Mouse (Mus musculus): Measurements from ENCODE around the gene Pwwp2a. TPM values are rescaled to one million over a fixed set of nuclear protein-coding genes. Genes with fewer than 3 reads are reported as not detected.
A peak's percentile ranks its signal among the peaks of the same experiment; 100 is the strongest.

The Pwwp2a gene
- 27.7 and 28.8 TPM in 2 replicates for polyA plus RNA-seq (2015; fragmentation: Nextera tagmentation; extraction: Ambion mirVana)

- Histone ChIP-seq H3K4me2 (replicated peaks) (peak within 1 kb of the TSS; percentile 74), H3K36me3 (peaks cover 8% of the 10 kb centered on the region; the same call in 1 of the 2 replicates), H3K4me1 (peaks cover 19% of the 10 kb centered on the region), H3K27ac (peak within 1 kb of the TSS; percentile 92), H3K27me3 (no peaks in the 10 kb centered on the region), H3K9me3 (no peaks in the 10 kb centered on the region), H3K9ac (peak within 1 kb of the TSS; percentile 98), H3K4me3 (peak within 1 kb of the TSS; percentile 88)
- WGBS, result under 1% methylated on average over 48 of the region's 87 CpGs
- peak; percentile 100 for ATAC-seq (ENCODE audit: low FRiP score, low read depth)
Measured at GRCm38 (mm10) chr11:43681472-43682414, at the start of gene Pwwp2a. Pwwp2a (plus strand) TSS chr11:43681998.

- no peak overlapping the region for H3K27ac ChIP-seq
Measured at GRCm38 (mm10) chr11:43632566-43632965, 49.2 kb upstream of the Pwwp2a start.

GRCm38 (mm10) chr11:43633165-43633564 lies 48.6 kb upstream of the Pwwp2a start:
- H3K9ac ChIP-seq, result no peak overlapping the region
- ATAC-seq (ENCODE audit: low FRiP score, low read depth), result no peak
- no peak overlapping the region for H3K4me3 ChIP-seq
- no peaks in the 10 kb centered on the region for H3K9me3 ChIP-seq
- H3K4me1 ChIP-seq, result peaks cover 11% of the 10 kb centered on the region
- H3K4me2 ChIP-seq (replicated peaks), result no peak overlapping the region
- no peak overlapping the region for H3K27ac ChIP-seq
- 78% methylated on average over 6 of the region's 6 CpGs for WGBS
- no peaks in the 10 kb centered on the region for H3K27me3 ChIP-seq
- H3K36me3 ChIP-seq, result no peaks in the 10 kb centered on the region

More at GRCm38 (mm10) chr11:43632566-43632965, 49.2 kb upstream of the Pwwp2a start:
- no peak for ATAC-seq (ENCODE audit: low FRiP score, low read depth)
- Histone ChIP-seq H3K9ac (no peak overlapping the region), H3K27me3 (no peaks in the 10 kb centered on the region), H3K9me3 (no peaks in the 10 kb centered on the region), H3K36me3 (no peaks in the 10 kb centered on the region), H3K4me1 (peaks cover 11% of the 10 kb centered on the region), H3K4me2 (replicated peaks) (no peak overlapping the region), H3K4me3 (no peak overlapping the region)
- WGBS, result 49% methylated on average over 4 of the region's 4 CpGs

- Histone ChIP-seq H3K27me3 (no peaks in the 10 kb centered on the region), H3K9ac (no peak overlapping the region), H3K4me3 (no peak overlapping the region), H3K27ac (peak overlapping the region; percentile 39; the same call in 1 of the 2 replicates), H3K36me3 (no peaks in the 10 kb centered on the region), H3K4me1 (peaks cover 11% of the 10 kb centered on the region), H3K4me2 (replicated peaks) (peak overlapping the region; percentile 48), H3K9me3 (no peaks in the 10 kb centered on the region)
- peak; percentile 81; the same call in 1 of the 2 replicates for ATAC-seq (ENCODE audit: low FRiP score, low read depth)
- WGBS, result 15% methylated on average over 19 of the region's 19 CpGs
Measured at GRCm38 (mm10) chr11:43633658-43634401, 48.0 kb upstream of the Pwwp2a start.

GRCm38 (mm10) chr11:43636761-43637160 lies 45.0 kb upstream of the Pwwp2a start:
- Histone ChIP-seq H3K4me2 (replicated peaks) (no peak overlapping the region), H3K27ac (no peak overlapping the region), H3K4me3 (no peak overlapping the region), H3K9me3 (0 out of 2 replicates have a peak, but pooled peaks cover 5% of the 10 kb centered on the region), H3K27me3 (no peaks in the 10 kb centered on the region), H3K36me3 (no peaks in the 10 kb centered on the region), H3K9ac (no peak overlapping the region), H3K4me1 (peaks cover 11% of the 10 kb centered on the region)
- 87% methylated on average over 4 of the region's 4 CpGs for WGBS
- ATAC-seq (ENCODE audit: low FRiP score, low read depth), result no peak

- ATAC-seq (ENCODE audit: low FRiP score, low read depth), result no peak
- H3K9me3 ChIP-seq, result 0 out of 2 replicates have a peak, but pooled peaks cover 5% of the 10 kb centered on the region
- no peak overlapping the region for H3K4me3 ChIP-seq
- peaks cover 19% of the 10 kb centered on the region for H3K4me1 ChIP-seq
- H3K27ac ChIP-seq, result no peak overlapping the region
- WGBS, result 95% methylated on average over 3 of the region's 3 CpGs
- no peaks in the 10 kb centered on the region for H3K36me3 ChIP-seq
- no peak overlapping the region for H3K4me2 ChIP-seq (replicated peaks)
- H3K9ac ChIP-seq, result no peak overlapping the region
- no peaks in the 10 kb centered on the region for H3K27me3 ChIP-seq
Measured at GRCm38 (mm10) chr11:43638486-43638885, 43.3 kb upstream of the Pwwp2a start.

- peak overlapping the region; percentile 44 for H3K27ac ChIP-seq
- peak; percentile 85 for ATAC-seq (ENCODE audit: low FRiP score, low read depth)
- H3K27me3 ChIP-seq, result no peaks in the 10 kb centered on the region
- H3K9me3 ChIP-seq, result 0 out of 2 replicates have a peak, but pooled peaks cover 9% of the 10 kb centered on the region
- H3K4me3 ChIP-seq, result no peak overlapping the region
- H3K4me2 ChIP-seq (replicated peaks), result peak overlapping the region; percentile 19; the same call in 1 of the 2 replicates
- 14% methylated on average over 2 of the region's 2 CpGs for WGBS
- peaks cover 19% of the 10 kb centered on the region for H3K4me1 ChIP-seq
- no peak overlapping the region for H3K9ac ChIP-seq
- H3K36me3 ChIP-seq, result no peaks in the 10 kb centered on the region
Measured at GRCm38 (mm10) chr11:43643180-43643591, 38.6 kb upstream of the Pwwp2a start.

- Histone ChIP-seq H3K27me3 (no peaks in the 10 kb centered on the region), H3K9ac (no peak overlapping the region), H3K4me2 (replicated peaks) (no peak overlapping the region), H3K4me1 (peaks cover 19% of the 10 kb centered on the region), H3K36me3 (no peaks in the 10 kb centered on the region), H3K4me3 (no peak overlapping the region), H3K27ac (no peak overlapping the region), H3K9me3 (0 out of 2 replicates have a peak, but pooled peaks cover 4% of the 10 kb centered on the region)
- 87% methylated on average over 3 of the region's 3 CpGs for WGBS
- ATAC-seq (ENCODE audit: low FRiP score, low read depth), result no peak
Measured at GRCm38 (mm10) chr11:43645286-43645685, 36.5 kb upstream of the Pwwp2a start.

- 0 out of 2 replicates have a peak overlapping the region, but pooled peaks have one; percentile 25 for H3K9ac ChIP-seq
- no peaks in the 10 kb centered on the region for H3K9me3 ChIP-seq
- H3K36me3 ChIP-seq, result no peaks in the 10 kb centered on the region
- 42% methylated on average over 14 of the region's 14 CpGs for WGBS
- no peaks in the 10 kb centered on the region for H3K4me1 ChIP-seq
- no peaks in the 10 kb centered on the region for H3K27me3 ChIP-seq
- peak; percentile 79 for ATAC-seq (ENCODE audit: low FRiP score, low read depth)
- no peak overlapping the region for H3K27ac ChIP-seq
- no peak overlapping the region for H3K4me3 ChIP-seq
- no peak overlapping the region for H3K4me2 ChIP-seq (replicated peaks)
Measured at GRCm38 (mm10) chr11:43653051-43653475, 28.7 kb upstream of the Pwwp2a start.

- Histone ChIP-seq H3K4me3 (no peak overlapping the region), H3K36me3 (no peaks in the 10 kb centered on the region), H3K4me1 (no peaks in the 10 kb centered on the region), H3K9ac (no peak overlapping the region), H3K27me3 (no peaks in the 10 kb centered on the region), H3K9me3 (no peaks in the 10 kb centered on the region), H3K4me2 (replicated peaks) (no peak overlapping the region), H3K27ac (no peak overlapping the region)
- 0 out of 2 replicates have a peak, but pooled peaks have one; percentile 28 for ATAC-seq (ENCODE audit: low FRiP score, low read depth)
- WGBS, result 66% methylated on average over 10 of the region's 10 CpGs
Measured at GRCm38 (mm10) chr11:43656464-43656863, 25.3 kb upstream of the Pwwp2a start.

- no peak overlapping the region for H3K4me2 ChIP-seq (replicated peaks)
- no peak overlapping the region for H3K4me3 ChIP-seq
- no peaks in the 10 kb centered on the region for H3K4me1 ChIP-seq
- no peaks in the 10 kb centered on the region for H3K9me3 ChIP-seq
- no peaks in the 10 kb centered on the region for H3K27me3 ChIP-seq
- no peaks in the 10 kb centered on the region for H3K36me3 ChIP-seq
- H3K9ac ChIP-seq, result no peak overlapping the region
- H3K27ac ChIP-seq, result no peak overlapping the region
- no peak for ATAC-seq (ENCODE audit: low FRiP score, low read depth)
- WGBS, result 94% methylated on average over 1 of the region's 1 CpGs
Measured at GRCm38 (mm10) chr11:43658010-43658409, 23.8 kb upstream of the Pwwp2a start.
